Mouse (Mus musculus) right cerebral cortex, postnatal 25 days (tissue): Measurements from ENCODE around the gene Tbc1d19.

Source experiments
- DNase-seq: peaks from one replicate; pipeline ENCODE4 v3.0.0; 2022

Tbc1d19 gene

DNA sequence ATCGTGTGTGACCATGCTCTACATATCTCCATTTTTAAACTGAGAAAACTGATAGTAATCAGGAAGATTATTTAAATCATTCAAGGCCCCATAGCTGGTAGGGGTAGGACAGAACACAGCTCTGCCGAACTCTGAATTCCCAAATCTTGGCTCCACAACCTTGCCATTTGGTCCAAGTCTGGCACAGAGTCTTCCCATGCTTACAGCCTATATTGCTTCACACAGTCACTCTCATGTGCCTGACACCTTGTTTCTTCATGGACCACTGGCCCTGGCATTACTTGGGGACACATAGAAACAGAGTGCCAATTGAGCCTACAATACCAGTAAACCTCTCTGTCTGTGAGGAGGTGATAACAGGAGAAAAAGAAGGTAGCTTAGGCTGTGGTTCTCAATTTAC, 111.0 kb downstream of the Tbc1d19 start:
- DNase-seq: no peak

- DNase-seq: no peak
Observed at GRCm38 (mm10) chr5:53922149-53922904, 112.9 kb downstream of the Tbc1d19 start.

- no peak for DNase-seq
Observed at GRCm38 (mm10) chr5:53924005-53924404, 114.6 kb downstream of the Tbc1d19 start.

GRCm38 (mm10) chr5:53926301-53926855, 117.0 kb downstream of the Tbc1d19 start:
- no peak for DNase-seq

DNA sequence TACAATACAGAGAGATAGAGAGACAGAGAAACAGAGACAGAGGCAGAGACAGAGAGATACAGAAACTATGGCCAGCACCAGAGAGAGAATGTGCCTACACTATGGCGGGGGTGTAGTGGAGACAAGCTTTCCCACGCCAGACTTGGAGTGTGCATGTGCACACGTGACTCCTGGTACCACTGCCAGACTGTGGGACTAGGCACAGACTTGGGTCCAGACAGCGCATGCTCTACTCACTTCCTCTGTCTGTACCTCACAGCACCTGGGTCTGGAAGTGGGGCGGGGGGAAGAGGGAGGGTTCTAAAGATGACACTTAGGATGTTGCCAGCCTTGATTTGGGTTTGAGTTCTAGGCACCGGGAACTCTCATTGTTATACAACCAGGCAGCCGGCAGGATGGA, 118.5 kb downstream of the Tbc1d19 start:
- DNase-seq: no peak

GRCm38 (mm10) chr5:53928537-53928936, 119.1 kb downstream of the Tbc1d19 start:
- DNase-seq: no peak

- DNase-seq: no peak
Observed at GRCm38 (mm10) chr5:53929205-53929614, 119.8 kb downstream of the Tbc1d19 start.

GRCm38 (mm10) chr5:53929814-53930213, 120.4 kb downstream of the Tbc1d19 start:
- no peak for DNase-seq

GRCm38 (mm10) chr5:53931011-53931410, 121.6 kb downstream of the Tbc1d19 start:
- no peak for DNase-seq

GRCm38 (mm10) chr5:53933628-53934027, 124.2 kb downstream of the Tbc1d19 start:
- no peak for DNase-seq

- DNase-seq: no peak
Observed at GRCm38 (mm10) chr5:53934040-53934439, 124.6 kb downstream of the Tbc1d19 start.

- DNase-seq: no peak
Observed at GRCm38 (mm10) chr5:53934826-53935225, 125.4 kb downstream of the Tbc1d19 start.

DNA sequence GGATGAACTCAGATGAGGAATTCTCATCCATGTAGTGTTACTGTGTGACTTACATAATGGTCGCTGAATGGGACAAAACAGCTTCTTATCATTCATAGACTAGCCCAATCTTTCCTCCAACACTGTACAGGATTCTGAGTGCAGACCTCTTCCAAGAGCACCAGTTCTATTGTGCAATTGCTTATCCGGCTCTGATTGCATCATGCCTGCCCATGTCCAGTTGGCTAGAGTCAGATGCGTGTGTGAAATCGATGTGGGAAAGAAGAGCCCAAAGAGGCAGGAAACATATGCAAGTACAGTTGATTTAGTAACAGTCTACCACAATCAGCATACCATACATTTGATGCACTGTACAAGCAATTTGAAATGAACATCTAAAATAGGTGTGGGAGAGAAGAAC, 127.8 kb downstream of the Tbc1d19 start:
- DNase-seq: no peak

- no peak for DNase-seq
Observed at GRCm38 (mm10) chr5:53939026-53939425, 129.6 kb downstream of the Tbc1d19 start.

- no peak for DNase-seq
Observed at GRCm38 (mm10) chr5:53941322-53942024, 132.1 kb downstream of the Tbc1d19 start.

GRCm38 (mm10) chr5:53942332-53942731, 132.9 kb downstream of the Tbc1d19 start:
- DNase-seq: no peak

DNA sequence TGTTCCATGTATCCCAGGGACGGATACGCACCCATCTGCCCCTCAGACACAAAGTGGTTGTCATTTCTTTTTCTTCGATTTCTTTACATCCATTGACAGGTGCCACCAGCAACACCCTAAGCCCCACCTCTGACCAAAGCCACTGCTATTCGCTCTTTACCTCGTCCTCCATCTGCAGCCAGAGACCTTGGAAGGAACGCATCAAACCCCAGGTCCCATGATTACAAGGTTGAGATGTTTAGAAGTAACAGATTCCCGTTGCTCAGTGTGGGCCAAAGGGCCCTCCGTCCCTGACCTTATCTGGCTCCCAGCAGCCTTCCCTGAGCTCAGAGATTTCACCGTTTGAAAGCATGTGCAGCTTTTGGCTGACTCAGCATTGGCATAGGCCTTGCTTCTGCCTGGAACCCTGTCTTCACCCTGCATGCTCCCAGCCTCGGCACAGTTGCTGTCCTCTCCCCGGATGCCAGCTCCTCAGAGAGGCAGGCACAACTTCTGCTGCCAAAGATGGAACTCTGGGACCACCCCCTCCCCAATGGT, 134.0 kb downstream of the Tbc1d19 start:
- no peak for DNase-seq

DNA sequence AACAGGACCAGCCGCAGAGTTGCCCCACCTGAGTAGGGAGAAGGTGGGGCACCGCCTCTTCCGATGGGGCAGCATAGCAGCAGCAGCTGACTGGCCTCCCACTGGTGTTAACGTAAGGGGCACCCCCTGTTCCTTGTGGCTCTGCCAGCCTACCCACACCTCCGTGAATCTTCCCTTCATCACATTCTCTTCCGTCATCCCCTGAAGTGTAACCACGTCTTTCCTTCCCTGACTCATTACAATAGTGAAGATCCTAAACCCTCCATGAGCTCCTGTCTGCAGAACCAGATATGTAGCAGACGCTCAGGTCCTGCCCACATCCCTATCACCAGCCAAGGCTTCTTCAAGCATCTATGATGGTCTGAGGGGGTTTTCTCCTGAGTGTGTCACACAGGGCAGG, 137.3 kb downstream of the Tbc1d19 start:
- no peak for DNase-seq

GRCm38 (mm10) chr5:53947549-53948183, 138.3 kb downstream of the Tbc1d19 start:
- peak; percentile 33 for DNase-seq

DNA sequence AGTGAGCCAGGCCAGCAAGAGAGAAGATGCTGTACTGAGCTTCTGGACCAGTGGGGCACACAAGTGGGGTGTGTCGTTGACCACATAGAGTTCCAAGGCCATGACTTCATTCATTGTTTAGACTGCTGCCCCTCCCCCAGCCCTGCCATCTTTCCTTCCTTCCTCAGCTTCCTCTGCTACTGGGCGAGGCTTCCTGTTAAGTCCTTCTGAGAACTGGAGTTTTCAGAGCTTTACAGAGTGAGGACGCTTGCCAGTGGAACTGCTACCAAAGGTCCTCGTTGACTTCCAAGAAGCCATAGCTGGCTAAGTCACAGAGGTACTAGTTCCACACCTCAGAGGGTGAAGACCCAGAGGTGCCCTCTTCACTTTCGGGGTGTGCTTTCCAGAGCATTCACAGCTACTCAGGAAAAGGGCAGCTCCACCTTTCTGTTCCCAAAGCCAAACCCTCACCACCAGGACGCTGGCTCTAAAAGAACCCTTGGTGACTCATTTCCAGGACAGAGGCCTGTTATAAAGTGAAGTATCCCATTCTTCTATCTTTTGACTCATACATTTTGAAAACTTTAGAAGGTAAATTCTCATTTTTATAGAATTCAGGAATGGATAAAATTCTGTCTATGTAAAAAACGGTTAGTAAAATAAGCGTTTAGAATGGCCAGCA, 139.3 kb downstream of the Tbc1d19 start:
- no peak for DNase-seq

GRCm38 (mm10) chr5:53950189-53950588, 140.8 kb downstream of the Tbc1d19 start:
- no peak for DNase-seq

DNA sequence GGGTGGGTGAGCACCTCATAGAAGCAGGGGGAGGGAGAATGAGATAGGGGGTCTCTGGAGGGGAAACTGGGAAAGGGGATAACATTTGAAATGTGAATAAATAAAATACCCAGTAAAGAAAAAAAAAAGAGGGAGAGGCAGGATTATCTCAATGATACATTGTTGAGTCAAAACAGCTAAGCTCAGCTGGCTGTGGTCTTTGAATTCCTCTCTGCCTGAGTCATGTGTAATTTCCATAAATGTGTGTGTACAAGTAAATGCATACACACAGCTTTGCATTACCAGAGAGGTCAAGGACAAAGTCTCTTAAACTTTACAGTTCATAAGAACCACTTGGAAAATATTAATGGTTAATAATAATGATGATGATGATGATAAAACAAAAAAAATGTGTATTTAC, 143.8 kb downstream of the Tbc1d19 start:
- no peak for DNase-seq
